Mouse (Mus musculus) heart, postnatal 0 days (tissue): ENCODE data around the gene Olfr223. TPM values are rescaled to one million over a fixed set of nuclear protein-coding genes. Genes with fewer than 3 reads are reported as not detected.

Experiments
- ATAC-seq: fragments of 200-750 bp; cut with Nextera tagmentation; 2 replicates; pipeline ENCODE4 v1.8.0; 2017; ENCODE audit warnings: low read depth, moderate number of reproducible peaks, moderate library complexity; ENCODE audit not compliant: insufficient read depth
- DNase-seq: peaks from one replicate; pipeline ENCODE4 v3.0.0-alpha.2; 2016; ENCODE audit warnings: low spot score
- H3K27ac ChIP-seq: fragments of 300-500 bp; sonication (generic); 2 replicates; pipeline ENCODE4 v1.5.1; 2014; ENCODE audit warnings: low read depth, mild to moderate bottlenecking
- H3K27me3 ChIP-seq: fragments of 300-500 bp; sonication (generic); 2 replicates; pipeline ENCODE4 v1.6.1; 2014; ENCODE audit warnings: low read length, mixed read lengths; ENCODE audit not compliant: control insufficient read depth, insufficient read depth
- H3K36me3 ChIP-seq: fragments of 300-500 bp; sonication (generic); replicated peaks from 2 replicates; pipeline ENCODE4 v1.6.1; 2014; ENCODE audit warnings: low read length, mixed read lengths; ENCODE audit not compliant: control insufficient read depth, insufficient read depth
- H3K4me1 ChIP-seq: fragments of 300-500 bp; sonication (generic); 2 replicates; pipeline ENCODE4 v1.6.1; 2014; ENCODE audit warnings: antibody characterized with exemption; ENCODE audit not compliant: control insufficient read depth, insufficient read depth
- H3K4me2 ChIP-seq: fragments of 300-500 bp; sonication (generic); 2 replicates; pipeline ENCODE4 v1.6.1; 2014; ENCODE audit warnings: low read depth, mild to moderate bottlenecking, low read length, moderate library complexity
- H3K4me3 ChIP-seq: fragments of 300-500 bp; sonication (generic); 2 replicates; pipeline ENCODE4 v1.5.1; 2014; ENCODE audit warnings: low read depth, low read length
- H3K9ac ChIP-seq: fragments of 300-500 bp; sonication (generic); replicated peaks from 2 replicates; pipeline ENCODE4 v1.6.1; 2014; ENCODE audit warnings: low read depth, low read length, mixed read lengths
- H3K9me3 ChIP-seq: fragments of 300-500 bp; sonication (generic); replicated peaks from 2 replicates; pipeline ENCODE4 v1.6.1; 2016; ENCODE audit warnings: low read length; ENCODE audit not compliant: control insufficient read depth
- CTCF ChIP-seq: IDR thresholded peaks from 2 replicates; pipeline ENCODE4 v1.5.1; 2016; ENCODE audit warnings: antibody characterized with exemption, control low read depth, low read depth
- EP300 ChIP-seq: IDR thresholded peaks from 2 replicates; pipeline ENCODE4 v1.6.1; 2016; ENCODE audit warnings: antibody characterized with exemption, low read depth
- WGBS: fragments of 180-500 bp; shearing (Covaris S2); extraction: QIAGEN DNeasy Blood & Tissue Kit; methylation state at CpG from one replicate; pipeline ENCODE4 v1.1.7; 2014; 5-methylcytosine and 5-hydroxymethylcytosine counted together
- polyA plus RNA-seq: library from polyadenylated mRNA; unstranded; fragments of >200 nt; fragmentation: Nextera tagmentation; extraction: Ambion mirVana; gene quantifications from 2 replicates; pipeline ENCODE4 v1.2.1, GENCODE M21; 2015
- total RNA-seq: library from RNA; depleted of rRNA; stranded (reverse); fragments of >200 nt; gene quantifications from 2 replicates; pipeline ENCODE4 v1.2.3, GENCODE M21; 2014; ENCODE audit warnings: low replicate concordance; rRNA removed

Olfr223 gene
- total and polyA plus RNA-seq, 2 experiments from 2014 or later: not detected

- Histone ChIP-seq H3K4me3 (no peak overlapping the region), H3K4me2 (no peak overlapping the region), H3K27me3 (no peaks in the 10 kb centered on the region), H3K4me1 (no peaks in the 10 kb centered on the region), H3K27ac (no peak overlapping the region), H3K9ac (no peak overlapping the region), H3K36me3 (no peaks in the 10 kb centered on the region), H3K9me3 (no peaks in the 10 kb centered on the region)
- WGBS: 76% methylated on average over 3 of the region's 3 CpGs
- ATAC-seq (no peak), DNase-seq (no peak)
- TF ChIP-seq EP300 (no peak), CTCF (no peak)
These were observed 49.7 kb downstream of the Olfr223 start for GRCm38 (mm10) chr11:59543376-59543775.

GRCm38 (mm10) chr11:59542442-59542841, 50.6 kb downstream of the Olfr223 start:
- no peak for TF ChIP-seq EP300
- TF ChIP-seq CTCF: no peak
- Histone ChIP-seq H3K4me3 (no peak overlapping the region), H3K27me3 (no peaks in the 10 kb centered on the region), H3K4me1 (no peaks in the 10 kb centered on the region), H3K27ac (no peak overlapping the region), H3K9ac (no peak overlapping the region), H3K4me2 (no peak overlapping the region), H3K9me3 (no peaks in the 10 kb centered on the region), H3K36me3 (no peaks in the 10 kb centered on the region)
- DNase-seq (no peak), ATAC-seq (no peak)
- 67% methylated on average over 6 of the region's 6 CpGs for WGBS

GRCm38 (mm10) chr11:59541324-59541723, 51.8 kb downstream of the Olfr223 start, which contains the start of gene Nlrp3:
Nlrp3 (plus strand) TSS chr11:59541568.
- Histone ChIP-seq H3K9me3 (no peaks in the 10 kb centered on the region), H3K36me3 (no peaks in the 10 kb centered on the region), H3K4me3 (no peak within 1 kb of the TSS), H3K4me2 (no peak within 1 kb of the TSS), H3K9ac (no peak within 1 kb of the TSS), H3K27ac (0 out of 2 replicates have a peak within 1 kb of the TSS, but pooled peaks have one; percentile 30), H3K27me3 (no peaks in the 10 kb centered on the region), H3K4me1 (no peaks in the 10 kb centered on the region)
- ATAC-seq: no peak
- no peak for TF ChIP-seq CTCF
- no peak for TF ChIP-seq EP300
- no peak for DNase-seq
- 43% methylated on average over 3 of the region's 3 CpGs for WGBS

GRCm38 (mm10) chr11:59540123-59540522, 53.0 kb downstream of the Olfr223 start:
- Histone ChIP-seq H3K4me3 (no peak overlapping the region), H3K27me3 (no peaks in the 10 kb centered on the region), H3K9me3 (no peaks in the 10 kb centered on the region), H3K9ac (no peak overlapping the region), H3K4me2 (no peak overlapping the region), H3K4me1 (0 out of 2 replicates have a peak, but pooled peaks cover 2% of the 10 kb centered on the region), H3K27ac (no peak overlapping the region), H3K36me3 (no peaks in the 10 kb centered on the region)
- TF ChIP-seq EP300 (no peak), CTCF (no peak)
- WGBS: 53% methylated on average over 3 of the region's 3 CpGs
- DNase-seq (no peak), ATAC-seq (no peak)

Other genes starting within 250 kb of the Olfr223 start
- not detected in 2 replicates for gene Prss38, start 217.6 kb downstream of the Olfr223 start, total RNA-seq
- gene Prss38, start 217.6 kb downstream of the Olfr223 start, polyA plus RNA-seq: not detected in 2 replicates
- 11.8 and 15.1 TPM in 2 replicates for gene Jmjd4, start 143.2 kb downstream of the Olfr223 start, total RNA-seq
- 7.6 and 8.9 TPM in 2 replicates for gene Jmjd4, start 143.2 kb downstream of the Olfr223 start, polyA plus RNA-seq
- 47.1 and 87.2 TPM in 2 replicates for gene Snap47, start 142.1 kb downstream of the Olfr223 start, total RNA-seq
- gene Snap47, start 142.1 kb downstream of the Olfr223 start, polyA plus RNA-seq: 57.9 and 60.4 TPM in 2 replicates
- gene Zfp867, start 120.8 kb downstream of the Olfr223 start, total RNA-seq: 4.1 and 8.3 TPM in 2 replicates
- gene Zfp867, start 120.8 kb downstream of the Olfr223 start, polyA plus RNA-seq: 6.4 and 6.5 TPM in 2 replicates
- 20.6 and 21.4 TPM in 2 replicates for gene Zkscan17, start 66.5 kb downstream of the Olfr223 start, total RNA-seq
- gene Zkscan17, start 66.5 kb downstream of the Olfr223 start, polyA plus RNA-seq: 8.7 and 10.1 TPM in 2 replicates
- 0.11 and 0.15 TPM in 2 replicates for gene Nlrp3, start 51.7 kb downstream of the Olfr223 start, total RNA-seq
- gene Nlrp3, start 51.7 kb downstream of the Olfr223 start, polyA plus RNA-seq: 0.18 and 0.25 TPM in 2 replicates
- gene Olfr222, start 17.1 kb downstream of the Olfr223 start, total RNA-seq: not detected in 2 replicates
- gene Olfr222, start 17.1 kb downstream of the Olfr223 start, polyA plus RNA-seq: not detected in 2 replicates
- 132 and 135 TPM in 2 replicates for gene Mprip, start 68.0 kb upstream of the Olfr223 start, total RNA-seq
- 32.5 and 35.9 TPM in 2 replicates for gene Mprip, start 68.0 kb upstream of the Olfr223 start, polyA plus RNA-seq
- not detected in 2 replicates for gene Pld6, start 194.4 kb upstream of the Olfr223 start, total RNA-seq
- gene Pld6, start 194.4 kb upstream of the Olfr223 start, polyA plus RNA-seq: 3.3 and 3.4 TPM in 2 replicates
- 38.2 and 46.9 TPM in 2 replicates for gene Flcn, start 216.7 kb upstream of the Olfr223 start, total RNA-seq
- 43.0 and 43.3 TPM in 2 replicates for gene Flcn, start 216.7 kb upstream of the Olfr223 start, polyA plus RNA-seq
- 59.6 and 63.1 TPM in 2 replicates for gene Nt5m, start 246.2 kb upstream of the Olfr223 start, total RNA-seq
- gene Nt5m, start 246.2 kb upstream of the Olfr223 start, polyA plus RNA-seq: 42.3 and 42.8 TPM in 2 replicates
- 131 and 159 TPM in 2 replicates for gene Cops3, start 246.5 kb upstream of the Olfr223 start, total RNA-seq
- 114 and 119 TPM in 2 replicates for gene Cops3, start 246.5 kb upstream of the Olfr223 start, polyA plus RNA-seq